Mouse (Mus musculus) spleen, adult 2 months (tissue): Measurements from ENCODE around the gene Stam.

Experiments
- CTCF ChIP-seq: fragments of 200-500 bp; IDR thresholded peaks from 2 replicates; pipeline ENCODE4 v1.5.1; 2011; ENCODE audit warnings: mild to moderate bottlenecking, inconsistent platforms; ENCODE audit not compliant: insufficient read depth, insufficient read length, insufficient replicate concordance; ENCODE audit errors: extremely low read depth
- POLR2A ChIP-seq: fragments of 200-500 bp; IDR thresholded peaks from 2 replicates; pipeline ENCODE4 v1.6.1; 2011; ENCODE audit warnings: low read depth, low read length, inconsistent platforms

DNA sequence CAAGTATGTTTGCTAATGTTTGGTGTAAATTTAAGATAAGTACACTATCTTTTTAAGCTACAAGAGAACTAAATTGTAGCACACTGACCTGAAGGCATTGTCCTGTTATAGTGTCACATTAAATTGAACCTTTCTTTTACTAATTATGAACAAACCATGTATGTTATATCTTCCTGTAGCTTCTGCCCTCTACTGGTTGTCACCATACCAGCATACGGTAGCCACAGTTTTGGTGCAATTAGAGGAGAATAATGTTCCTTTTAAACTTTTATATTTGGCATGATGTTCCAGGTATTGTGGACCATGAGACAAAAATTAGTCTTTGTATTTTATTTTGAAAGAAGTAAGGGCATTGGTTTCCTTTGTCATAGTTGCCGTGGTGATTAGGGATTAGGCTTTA, 73.0 kb downstream of the Stam start:
- no peak for TF ChIP-seq CTCF
- no peak for TF ChIP-seq POLR2A
